Mouse (Mus musculus): ENCODE data around the gene Kpna1. TPM values are rescaled to one million over a fixed set of nuclear protein-coding genes. Genes with fewer than 3 reads are reported as not detected.

Gene Kpna1
- 59.4 and 66.2 TPM in 2 replicates for polyA plus RNA-seq (2012)

GRCm38 (mm10) chr16:35978450-35978849 is at the start of gene Kpna1:
Kpna1 (plus strand) TSS chr16:35978750.

GRCm38 (mm10) chr16:35938211-35939151 is 40.1 kb upstream of the Kpna1 start, which contains the start of the genes Parp9 and Dtx3l:
Parp9 (plus strand) TSS chr16:35938470.
Dtx3l (minus strand) TSS chr16:35939151.

GRCm38 (mm10) chr16:36040640-36041624 is 62.4 kb downstream of the Kpna1 start, which contains the start of gene Wdr5b:
Wdr5b (plus strand) TSS chr16:36041190.

GRCm38 (mm10) chr16:36071450-36072379 is 93.2 kb downstream of the Kpna1 start, which contains the start of the genes Fam162a and Ccdc58:
Fam162a (minus strand) TSS chr16:36071594.
Ccdc58 (plus strand) TSS chr16:36071685.

Other genes with a start within 250 kb of the Kpna1 start
- gene Dirc2, start 209.4 kb upstream of the Kpna1 start, polyA plus RNA-seq (2012) = 4.8 and 7.3 TPM in 2 replicates
- 5.6 and 7.8 TPM in 2 replicates for gene Hspbap1, start 208.4 kb upstream of the Kpna1 start, polyA plus RNA-seq (2012)
- gene Parp14, start 107.2 kb upstream of the Kpna1 start, polyA plus RNA-seq (2012) = 7.7 and 11.4 TPM in 2 replicates
- gene Parp9, start 40.3 kb upstream of the Kpna1 start, polyA plus RNA-seq (2012) = 3.3 and 3.4 TPM in 2 replicates
- gene Dtx3l, start 39.6 kb upstream of the Kpna1 start, polyA plus RNA-seq (2012) = 5.5 and 6.5 TPM in 2 replicates
- 0.15 and 0.35 TPM in 2 replicates for gene Wdr5b, start 62.4 kb downstream of the Kpna1 start, polyA plus RNA-seq (2012)
- 115 and 118 TPM in 2 replicates for gene Fam162a, start 92.8 kb downstream of the Kpna1 start, polyA plus RNA-seq (2012)
- gene Ccdc58, start 92.9 kb downstream of the Kpna1 start, polyA plus RNA-seq (2012) = 5.2 and 5.4 TPM in 2 replicates
- not detected in 2 replicates for gene Csta1, start 152.5 kb downstream of the Kpna1 start, polyA plus RNA-seq (2012)
- not detected in 2 replicates for gene Stfa2l1, start 178.1 kb downstream of the Kpna1 start, polyA plus RNA-seq (2012)
- 0.03 and 0.23 TPM in 2 replicates for gene Gm5483, start 205.5 kb downstream of the Kpna1 start, polyA plus RNA-seq (2012)
- not detected in 2 replicates for gene Gm5416, start 231.7 kb downstream of the Kpna1 start, polyA plus RNA-seq (2012)
- gene 2010005H15Rik, start 242.7 kb downstream of the Kpna1 start, polyA plus RNA-seq (2012) = not detected in 2 replicates

All from megakaryocyte-erythroid progenitor cell, adult 5 weeks (primary cell).